Mouse (Mus musculus) embryo, embryonic 11.5 days (tissue): ENCODE results near the gene Camk2d.
A peak's percentile ranks its signal among the peaks of the same experiment; 100 is the strongest.

Experiments used
- DNase-seq: peaks from one replicate; pipeline ENCODE4 v3.0.0-alpha.2; 2012; ENCODE audit warnings: low read depth, low spot score

Camk2d gene

DNA sequence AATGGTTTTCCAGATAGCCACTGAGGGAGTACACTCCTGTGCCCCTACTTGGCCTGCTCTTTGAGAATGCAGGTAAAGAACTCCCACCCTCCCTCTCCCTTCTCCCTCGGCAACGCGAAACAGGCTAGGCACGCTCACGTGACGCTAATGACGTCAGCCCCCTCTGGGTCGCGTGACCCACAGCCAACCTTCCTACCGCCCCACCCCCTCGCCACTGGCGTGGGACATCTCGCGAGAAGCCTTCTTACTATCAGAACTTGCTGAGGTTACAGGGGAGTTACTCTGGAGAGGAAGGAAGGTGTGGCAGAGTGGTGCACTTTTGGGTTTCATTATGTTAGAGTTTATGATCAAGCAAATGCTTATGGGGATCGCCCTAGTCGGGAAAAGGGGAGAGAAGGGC is at the start of gene Camk2d:
Gene Camk2d (plus strand): TSS at position 217 of the 400 bp plus-strand sequence.
- DNase-seq: peak; percentile 96

GRCm38 (mm10) chr3:126547941-126548340 is 48.2 kb upstream of the Camk2d start:
- no peak for DNase-seq

DNA sequence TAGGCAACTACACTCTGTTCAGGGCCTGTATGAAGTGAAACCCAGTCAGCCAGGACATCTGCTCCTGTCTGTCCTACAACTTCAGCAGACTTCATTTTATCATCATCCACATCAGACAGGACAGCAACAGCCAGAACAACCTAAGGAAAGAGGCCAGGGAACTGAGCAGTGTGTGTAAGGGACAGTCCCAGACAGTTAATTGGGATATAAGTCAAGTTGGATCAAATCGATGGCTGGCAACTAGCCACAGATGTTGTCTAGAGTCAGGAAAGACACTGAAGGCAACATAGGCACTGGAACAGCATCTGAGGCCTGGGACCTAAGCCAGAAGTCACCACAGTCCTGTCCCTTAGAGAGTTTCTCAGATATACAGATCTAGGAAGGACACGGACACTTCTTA is 32.5 kb upstream of the Camk2d start:
- DNase-seq: no peak

- DNase-seq: no peak
These were observed 25.5 kb upstream of the Camk2d start for GRCm38 (mm10) chr3:126570628-126571027.

DNA sequence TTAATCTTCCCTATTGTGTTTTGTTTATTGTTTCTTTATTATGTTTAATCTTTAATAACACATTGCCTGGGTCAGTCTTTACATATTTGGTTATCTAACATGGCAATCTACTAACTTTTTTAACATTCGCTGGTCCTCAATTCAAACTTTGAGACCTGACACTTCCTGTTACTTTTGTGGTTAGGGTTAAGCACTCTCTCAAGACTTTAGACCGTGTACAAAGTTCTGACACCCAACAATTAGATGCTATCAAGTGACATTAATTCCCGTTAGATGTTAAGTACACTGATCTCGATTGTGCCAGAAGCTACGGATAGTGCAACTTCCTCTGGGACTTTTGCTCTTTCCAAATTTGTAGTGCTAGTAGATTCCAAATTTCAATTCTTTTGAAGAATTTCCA is 23.2 kb upstream of the Camk2d start:
- no peak for DNase-seq

GRCm38 (mm10) chr3:126575927-126576326 is 20.2 kb upstream of the Camk2d start:
- no peak for DNase-seq

GRCm38 (mm10) chr3:126586134-126586533 is 10.0 kb upstream of the Camk2d start:
- DNase-seq: no peak

DNA sequence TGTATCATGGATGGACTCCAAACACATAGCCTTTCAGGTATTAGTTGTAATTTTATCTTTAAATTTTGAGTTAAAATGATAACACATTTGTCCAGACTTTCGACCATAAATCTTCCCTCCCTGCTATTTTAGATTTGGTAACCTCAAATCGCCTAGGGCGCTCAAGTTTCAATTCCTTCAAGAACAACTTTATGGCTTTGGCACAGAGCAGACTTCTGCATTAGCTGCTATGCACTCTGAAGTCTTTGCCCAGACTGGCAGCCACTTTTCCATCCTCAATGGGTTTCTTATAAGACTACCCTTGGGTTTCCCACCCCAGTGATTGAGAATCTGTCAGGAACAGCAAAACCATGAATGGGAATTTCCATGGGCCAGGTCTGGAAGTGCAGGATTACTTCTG is 8.6 kb upstream of the Camk2d start:
- no peak for DNase-seq

DNA sequence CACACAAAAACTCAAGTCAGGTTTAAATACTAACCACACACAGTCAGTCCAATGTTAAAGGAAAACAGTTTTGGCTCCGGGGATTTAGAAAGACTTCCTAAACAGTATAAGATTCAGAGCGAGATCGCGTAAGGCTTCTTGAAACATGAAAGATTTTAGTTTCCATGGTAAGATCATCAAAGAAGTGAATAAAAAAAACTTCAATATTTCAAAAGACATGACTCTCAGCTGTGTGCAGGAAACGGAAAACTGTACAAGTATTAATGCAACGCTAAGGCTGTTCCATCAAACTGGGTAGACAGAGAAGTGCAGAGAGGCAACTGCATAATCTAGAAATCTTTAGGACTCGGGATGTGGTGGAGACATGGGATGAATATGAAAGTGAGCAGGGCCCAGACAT is 6.5 kb upstream of the Camk2d start:
- no peak for DNase-seq

DNA sequence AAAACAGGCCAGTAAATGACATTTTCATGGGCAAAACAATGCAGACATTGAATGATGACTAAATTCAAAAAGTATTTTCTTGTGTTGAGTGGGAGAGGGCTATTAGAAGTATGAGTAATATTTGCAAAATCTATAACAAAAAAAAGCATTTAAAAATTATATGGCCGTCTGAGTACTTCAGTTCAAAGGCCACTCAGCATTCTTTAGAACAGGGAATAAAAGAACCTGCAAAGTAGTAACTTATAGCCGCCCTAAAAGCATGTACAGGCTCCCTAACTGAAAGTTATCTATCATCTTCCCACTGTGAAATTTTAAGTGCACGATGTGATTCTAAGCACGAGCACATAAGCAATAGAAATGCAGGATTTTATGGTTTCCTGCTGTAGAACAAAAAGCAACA is 646 bp upstream of the Camk2d start:
- DNase-seq: no peak

DNA sequence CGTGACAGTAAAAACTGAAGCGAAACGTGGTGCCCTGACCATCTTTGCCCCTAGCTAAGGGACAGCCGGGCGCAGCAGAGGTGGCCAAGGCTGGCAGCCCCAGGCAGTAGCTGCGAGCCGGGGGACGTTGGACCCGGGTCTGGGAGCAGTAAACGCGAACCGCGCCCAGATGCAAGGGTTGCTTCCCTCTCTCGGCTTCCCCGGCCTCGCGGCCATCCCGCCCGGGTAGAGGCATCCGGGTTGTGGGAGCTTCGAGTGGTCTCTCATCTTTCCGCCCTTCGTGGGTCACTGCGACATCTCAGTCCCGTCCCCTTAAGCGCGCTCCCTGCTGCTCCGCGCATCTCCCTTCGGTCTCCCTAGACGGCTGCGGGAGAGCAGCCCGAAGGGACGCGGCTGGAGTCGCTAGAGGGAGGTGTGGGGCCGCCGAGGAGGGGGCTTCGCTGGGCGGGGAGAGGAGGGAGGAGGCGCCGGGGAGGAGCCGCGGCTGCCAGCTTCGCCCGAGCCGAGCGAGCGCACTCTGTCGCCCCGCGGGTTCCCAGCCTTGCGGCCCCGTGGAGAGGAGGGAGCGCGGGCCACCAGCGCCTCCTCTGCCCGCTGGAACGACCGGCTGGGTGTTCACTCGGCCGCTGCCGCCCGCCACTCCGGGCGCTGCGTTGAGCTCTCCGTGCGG is 524 bp downstream of the Camk2d start:
- DNase-seq: peak; percentile 69

GRCm38 (mm10) chr3:126597161-126597595 is 1.1 kb downstream of the Camk2d start:
- peak; percentile 36 for DNase-seq

DNA sequence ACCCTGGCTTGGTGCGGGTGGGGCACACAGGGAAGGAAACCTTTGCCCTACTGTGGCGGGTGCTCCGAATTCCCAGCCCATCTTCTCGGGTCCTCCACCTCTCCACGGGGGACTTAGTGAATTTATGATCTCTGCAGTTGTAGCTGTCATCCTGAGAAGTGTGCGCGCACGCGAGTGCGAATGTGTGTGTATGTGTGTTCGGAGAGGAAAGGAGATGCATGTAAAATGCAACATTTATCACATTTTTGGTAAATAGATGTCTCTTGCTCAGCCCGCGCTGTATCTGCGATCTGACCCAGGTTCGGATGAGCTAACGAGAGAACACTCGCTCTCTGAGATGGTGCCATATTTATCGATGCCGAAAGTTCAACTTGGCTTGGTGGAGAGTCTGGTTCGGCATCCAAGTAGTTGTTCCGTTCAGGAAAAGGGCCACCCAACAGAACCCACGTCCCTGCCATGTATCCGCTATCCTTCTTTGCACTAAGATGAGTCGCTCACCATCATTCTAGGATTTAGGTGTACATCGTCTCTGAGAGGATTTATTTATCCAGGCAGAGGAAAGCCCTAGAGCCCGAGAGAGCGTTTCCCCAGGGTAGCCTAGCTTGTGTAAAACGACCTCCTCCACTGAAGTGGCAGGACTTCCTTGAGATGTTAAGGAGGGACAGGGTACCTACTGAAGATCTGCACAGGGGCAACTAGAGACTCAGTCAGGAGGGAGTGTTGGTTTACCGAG is 1.7 kb downstream of the Camk2d start:
- peak; percentile 16 for DNase-seq

- DNase-seq: no peak
These were observed 2.2 kb downstream of the Camk2d start for GRCm38 (mm10) chr3:126598329-126598676.

DNA sequence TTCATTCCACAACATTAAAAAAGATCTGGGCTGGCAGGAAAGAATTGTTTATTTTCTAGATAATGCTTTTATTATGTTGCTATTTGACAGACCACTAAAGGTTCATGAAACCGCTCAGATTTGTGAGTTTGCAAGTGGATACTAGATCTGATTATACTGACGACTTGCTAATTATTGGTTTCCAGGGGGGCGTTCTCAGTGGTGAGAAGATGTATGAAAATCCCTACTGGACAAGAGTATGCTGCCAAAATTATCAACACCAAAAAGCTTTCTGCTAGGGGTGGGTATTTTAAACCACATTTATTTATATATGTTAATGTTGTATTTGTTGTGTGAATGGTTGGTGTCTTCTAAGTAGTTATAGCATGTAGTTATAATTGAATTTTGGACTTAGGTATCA is 2.8 kb downstream of the Camk2d start:
- no peak for DNase-seq

DNA sequence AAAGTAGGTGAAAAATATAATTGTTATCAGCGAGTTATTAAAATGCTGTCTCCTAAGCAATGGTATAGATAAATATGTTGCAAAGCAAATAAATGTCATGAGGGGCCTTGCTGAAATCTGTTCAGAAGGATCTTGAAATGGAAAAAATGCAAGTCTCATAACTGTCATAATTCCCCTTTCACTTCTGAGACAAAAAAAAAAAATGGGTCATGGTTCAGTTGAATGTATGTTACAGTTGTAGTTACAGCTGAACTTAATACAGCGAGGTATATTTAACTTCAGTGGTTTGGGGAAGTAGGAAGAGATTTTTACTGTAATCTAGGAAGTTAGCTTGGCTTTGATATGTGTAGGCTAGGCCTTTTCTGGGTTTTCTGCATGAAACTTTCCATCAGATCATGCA is 3.2 kb downstream of the Camk2d start:
- no peak for DNase-seq

DNA sequence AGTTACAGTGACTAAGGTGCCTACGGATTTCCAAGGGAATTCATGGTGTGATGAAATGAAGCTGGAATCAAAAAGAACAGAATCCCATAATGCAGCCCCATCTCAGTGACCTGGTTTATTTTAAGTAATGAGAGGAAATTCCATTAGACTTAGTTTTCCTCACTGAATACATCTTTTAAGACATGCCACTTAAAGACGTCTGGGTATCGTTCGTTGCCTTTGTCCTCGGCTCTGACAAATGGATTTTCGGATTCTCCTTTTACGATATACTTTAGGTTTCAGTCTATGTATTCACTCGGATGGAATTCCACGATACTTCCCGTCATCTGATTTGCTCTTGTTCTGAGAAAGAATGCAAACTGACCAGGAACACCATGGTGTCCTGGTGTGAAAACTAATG is 3.8 kb downstream of the Camk2d start:
- no peak for DNase-seq

GRCm38 (mm10) chr3:126602772-126603171 is 6.7 kb downstream of the Camk2d start:
- DNase-seq: no peak

GRCm38 (mm10) chr3:126604656-126605434 is 8.7 kb downstream of the Camk2d start:
- DNase-seq: no peak

- DNase-seq: no peak
These were observed 13.2 kb downstream of the Camk2d start for GRCm38 (mm10) chr3:126609310-126609709.

- no peak for DNase-seq
These were observed 13.8 kb downstream of the Camk2d start for GRCm38 (mm10) chr3:126609795-126610451.

DNA sequence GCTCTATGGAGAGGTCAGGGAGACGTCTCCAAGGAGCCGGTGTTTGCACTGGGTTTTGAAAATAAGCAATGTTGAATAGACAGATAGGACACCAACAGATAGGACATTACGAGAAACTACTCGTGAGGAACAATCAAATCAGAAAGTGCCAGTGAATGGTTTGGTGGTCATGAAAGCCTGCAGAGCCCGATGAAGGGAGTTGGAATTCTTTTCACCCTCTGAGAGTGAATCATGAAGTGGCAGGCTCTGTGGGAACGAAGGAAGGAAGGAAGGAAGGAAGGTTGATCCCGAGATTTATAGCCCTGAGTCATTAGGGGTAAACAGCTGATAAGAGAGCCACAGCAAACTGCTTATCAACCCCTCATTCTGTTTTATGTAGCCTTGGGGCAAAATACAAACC is 15.5 kb downstream of the Camk2d start:
- DNase-seq: no peak
